Mouse (Mus musculus): ENCODE measurements around the gene Rpl11.
A peak's percentile ranks its signal among the peaks of the same experiment; 100 is the strongest.
"Not testable (repeated sequence)": the region's sequence is repeated elsewhere in the genome, so short reads cannot be mapped to it uniquely, and the experiment has no call there.

Rpl11 gene

DNA sequence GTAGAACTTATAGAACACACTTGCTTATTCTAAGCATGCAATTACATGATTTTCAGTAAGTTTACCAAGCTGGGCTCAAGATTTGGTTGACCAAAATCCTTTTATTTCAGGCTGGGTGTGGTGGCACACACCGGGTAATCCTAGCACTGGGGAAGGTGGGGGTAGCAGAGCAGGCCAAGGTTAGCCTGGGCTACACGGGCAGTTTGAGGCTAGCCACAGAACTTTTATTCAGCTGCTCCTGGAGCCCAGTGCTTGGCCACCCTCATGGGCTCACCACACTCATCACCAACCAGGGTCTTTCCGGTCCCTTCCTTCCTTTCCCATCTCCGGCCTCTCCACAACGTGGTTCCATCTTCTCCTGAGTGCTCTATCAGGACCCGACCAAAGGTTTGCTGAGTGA lies 17.4 kb upstream of the Rpl11 start:
- no peak for DNase-seq (ENCODE audit: low spot score)

DNA sequence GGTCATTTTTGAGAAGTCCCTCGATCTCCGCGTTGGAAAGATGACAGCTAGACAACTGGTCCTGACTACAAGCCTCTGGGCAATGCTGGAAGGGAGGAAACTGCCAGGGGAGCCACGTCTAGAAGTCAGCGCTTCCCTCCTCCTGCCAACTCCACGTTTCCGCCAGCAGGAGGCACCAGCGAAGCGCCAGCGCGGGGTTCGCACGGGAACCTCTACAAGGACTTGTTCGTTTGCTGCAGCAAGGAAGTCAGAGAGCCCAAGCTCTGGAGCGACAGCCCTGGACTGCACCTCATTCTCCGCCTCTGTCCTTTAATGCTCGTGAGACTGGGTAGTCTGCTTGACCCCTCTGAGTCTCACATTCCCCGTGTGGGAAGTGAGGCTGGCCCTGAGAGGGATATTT lies 16.7 kb upstream of the Rpl11 start:
- peak; percentile 53 for DNase-seq (ENCODE audit: low spot score)

GRCm38 (mm10) chr4:136069313-136069712 lies 16.1 kb upstream of the Rpl11 start:
- DNase-seq (ENCODE audit: low spot score), result no peak

DNA sequence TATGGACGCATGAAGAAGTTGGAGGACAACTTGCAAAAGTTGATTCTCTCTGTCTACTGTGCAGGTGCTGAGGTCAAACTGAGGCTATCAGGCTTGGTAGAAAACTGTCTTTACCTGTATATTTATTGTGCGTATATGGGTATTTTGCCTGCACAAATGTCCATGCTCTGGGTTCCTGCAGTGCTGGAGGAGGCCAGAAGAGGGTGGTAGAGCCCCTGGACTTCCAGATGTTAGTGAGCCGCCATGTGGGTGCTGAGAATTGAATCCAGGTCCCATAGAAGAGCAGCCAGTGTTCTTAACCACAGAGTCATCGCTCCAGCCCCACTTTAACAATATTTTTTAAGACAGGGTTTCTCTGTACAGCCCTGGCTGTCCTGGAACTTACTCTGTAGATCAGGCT lies 9.9 kb upstream of the Rpl11 start:
- DNase-seq (ENCODE audit: low spot score), result no peak

- DNase-seq (ENCODE audit: low spot score), result not testable (repeated sequence)
Observed at GRCm38 (mm10) chr4:136059800-136060488, 6.7 kb upstream of the Rpl11 start.

- DNase-seq (ENCODE audit: low spot score), result no peak
Observed at GRCm38 (mm10) chr4:136057916-136058315, 4.7 kb upstream of the Rpl11 start.

DNA sequence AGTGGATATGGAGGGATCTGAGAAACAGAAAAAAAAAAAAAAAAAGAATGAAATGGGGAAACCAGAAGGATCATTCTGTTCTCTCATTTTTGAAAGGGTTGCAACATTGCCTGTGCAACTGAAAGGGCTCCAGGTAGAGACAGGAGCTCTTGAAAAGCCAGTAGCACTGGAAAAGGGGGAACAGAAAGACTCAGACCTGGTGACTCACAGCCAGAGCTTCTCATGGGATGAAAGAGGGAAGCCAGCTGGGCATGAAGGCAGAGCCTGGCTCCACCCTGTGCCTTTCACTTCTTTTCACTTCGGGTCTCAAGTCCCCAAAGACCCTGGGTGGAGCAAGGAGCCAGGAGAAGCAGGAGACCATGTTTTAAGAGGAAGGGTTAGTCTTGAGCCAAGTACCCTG lies 2.8 kb upstream of the Rpl11 start:
- DNase-seq (ENCODE audit: low spot score), result no peak

DNA sequence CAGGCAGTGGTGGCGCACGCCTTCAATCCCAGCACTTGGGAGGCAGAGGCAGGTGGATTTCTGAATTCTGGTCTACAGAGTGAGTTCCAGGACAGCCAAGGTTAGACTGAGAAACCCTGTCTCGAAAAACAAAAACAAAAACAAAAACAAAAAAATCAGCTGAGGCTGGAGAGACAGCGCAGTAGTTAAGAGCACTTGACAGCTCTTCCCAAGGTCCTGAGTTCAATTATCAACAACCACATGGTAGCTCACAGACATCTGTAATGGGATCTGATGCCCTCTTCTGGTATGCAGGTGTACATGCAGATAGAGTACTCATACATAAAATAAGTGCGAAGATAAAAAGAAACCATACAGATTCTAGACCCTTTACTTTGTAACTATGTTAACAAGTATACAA lies 615 bp upstream of the Rpl11 start:
- no peak for DNase-seq (ENCODE audit: low spot score)

GRCm38 (mm10) chr4:136052534-136053246 lies 538 bp downstream of the Rpl11 start:
- DNase-seq (ENCODE audit: low spot score), result no peak

DNA sequence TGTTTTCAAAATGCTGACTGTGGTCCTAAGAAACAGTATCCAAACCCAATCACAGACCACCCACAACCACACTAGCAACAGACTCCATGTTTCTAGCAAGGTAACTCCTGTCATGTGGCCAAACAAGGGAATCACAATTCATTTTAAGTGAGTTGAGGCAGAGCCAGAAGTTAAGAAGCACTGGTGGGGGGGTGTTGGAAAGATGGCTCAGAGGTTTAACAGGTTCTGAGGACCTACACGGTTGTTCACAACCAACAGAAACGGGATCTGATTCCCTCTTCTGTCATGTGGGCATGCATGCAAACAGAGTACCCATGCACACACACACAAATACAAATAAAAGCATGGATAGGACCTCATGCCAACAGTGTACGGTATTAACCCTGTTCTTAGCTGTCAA lies 1.2 kb downstream of the Rpl11 start:
- no peak for DNase-seq (ENCODE audit: low spot score)

DNA sequence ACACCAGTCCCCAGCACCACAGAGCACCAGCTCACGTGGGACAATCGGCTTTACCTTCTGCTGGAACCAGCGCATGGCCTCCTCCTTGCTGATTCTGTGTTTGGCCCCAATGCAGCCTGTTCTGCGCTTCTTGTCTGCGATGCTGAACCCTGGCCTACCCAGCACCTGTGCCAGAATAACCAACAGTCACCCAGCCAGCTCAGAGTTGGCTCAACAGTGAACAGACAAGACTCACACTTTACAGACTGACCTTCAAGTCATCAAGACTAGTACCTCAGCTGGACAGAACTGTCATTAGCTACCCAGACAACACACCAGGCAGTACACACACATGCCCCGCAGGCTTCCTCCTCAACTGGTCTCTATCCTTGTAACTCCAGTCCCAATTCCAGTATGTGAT lies 3.0 kb downstream of the Rpl11 start:
- no peak for DNase-seq (ENCODE audit: low spot score)

DNA sequence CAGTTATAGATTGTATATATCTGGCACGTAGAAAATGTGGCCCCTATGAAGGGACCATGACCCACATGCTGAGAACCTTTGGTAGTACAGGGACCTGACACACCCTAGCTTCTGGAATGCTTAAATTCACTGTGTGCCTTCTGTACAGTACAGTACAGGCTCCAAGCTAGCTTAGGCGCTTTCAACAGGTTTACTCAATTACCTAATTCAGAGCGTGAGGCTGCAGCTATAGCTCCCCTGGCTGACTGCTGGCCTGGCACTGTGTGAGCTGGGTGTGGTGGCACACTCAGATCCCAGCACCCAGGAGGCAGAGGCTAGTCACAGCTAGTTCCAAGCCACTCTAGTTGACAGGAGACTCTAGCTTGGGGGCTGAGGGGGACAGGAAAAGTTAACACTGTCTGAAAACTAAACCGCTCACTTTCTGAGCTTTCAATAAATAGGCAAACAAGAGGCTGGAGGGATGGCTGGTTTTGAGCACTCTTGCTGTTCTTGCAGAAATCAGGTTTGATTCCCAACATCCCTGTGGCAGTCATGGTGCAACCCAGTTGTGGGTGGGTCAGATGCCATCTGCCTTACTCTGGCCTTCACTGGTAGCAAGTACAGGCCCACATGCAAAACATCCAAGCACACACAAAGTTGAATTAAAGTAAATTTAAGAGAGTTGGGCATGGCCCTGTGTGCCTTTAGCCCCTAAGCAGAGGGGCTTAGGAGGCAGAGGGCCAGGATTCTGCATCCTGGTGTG lies 4.8 kb downstream of the Rpl11 start:
- DNase-seq (ENCODE audit: low spot score), result no peak

DNA sequence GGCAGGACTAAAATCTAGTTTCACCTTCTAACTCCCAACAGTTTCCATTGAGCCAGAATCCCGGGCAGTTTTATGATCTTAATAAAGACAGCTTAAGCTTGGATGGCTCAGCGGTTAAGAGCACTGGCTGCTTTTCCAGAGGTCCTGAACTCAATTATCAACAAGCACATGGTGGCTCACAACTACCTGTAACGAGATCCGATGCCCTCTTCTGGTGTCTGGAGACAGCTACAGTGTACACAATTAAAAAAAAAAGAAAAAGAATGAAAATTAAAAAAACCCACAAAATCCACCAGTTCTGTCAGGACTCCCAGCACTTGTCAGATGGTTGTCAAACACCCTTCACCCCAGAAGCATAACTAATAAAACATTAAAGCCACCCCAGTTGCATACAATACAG lies 5.6 kb downstream of the Rpl11 start:
- DNase-seq (ENCODE audit: low spot score), result no peak

GRCm38 (mm10) chr4:136046888-136047287 lies 6.3 kb downstream of the Rpl11 start:
- DNase-seq (ENCODE audit: low spot score), result no peak

DNA sequence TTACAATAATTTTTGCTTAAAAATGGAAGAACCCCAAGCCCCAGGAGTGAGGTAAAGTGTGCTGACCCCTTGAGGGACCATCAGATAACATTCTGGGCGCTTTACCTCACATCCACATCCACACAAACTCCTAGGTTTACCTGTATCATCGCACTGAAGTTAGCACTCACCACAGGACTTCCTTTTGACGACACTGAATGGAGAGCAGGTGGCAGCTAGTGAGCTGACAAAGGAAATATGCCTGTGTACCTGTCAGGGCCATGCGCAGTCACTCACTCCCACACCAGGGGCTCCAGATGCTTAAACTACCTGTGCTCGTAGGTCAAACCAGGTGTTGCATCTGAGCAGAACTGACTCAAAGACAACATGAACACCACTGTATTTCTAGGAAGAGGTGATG lies 8.1 kb downstream of the Rpl11 start:
- no peak for DNase-seq (ENCODE audit: low spot score)

GRCm38 (mm10) chr4:136043784-136044400 lies 9.3 kb downstream of the Rpl11 start:
- no peak for DNase-seq (ENCODE audit: low spot score)

DNA sequence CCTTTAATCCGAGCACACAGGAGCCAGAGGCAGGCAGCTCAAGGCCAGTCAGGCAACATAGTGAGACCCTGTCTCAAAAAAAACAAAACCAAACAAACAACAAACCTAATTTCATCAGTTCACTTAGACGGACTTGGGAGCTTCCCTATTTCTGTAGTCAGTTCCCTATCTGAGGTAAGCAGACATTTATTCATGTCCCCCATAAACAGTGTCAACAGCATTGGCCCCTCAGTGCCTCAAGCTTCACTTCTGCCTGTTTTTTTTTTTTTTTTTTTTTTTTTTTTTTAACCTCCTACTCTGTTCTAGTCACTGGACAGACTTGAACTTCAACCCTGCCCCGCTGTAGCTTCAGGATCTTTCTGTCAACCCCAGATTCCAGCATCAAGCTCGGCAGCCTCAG lies 18.1 kb downstream of the Rpl11 start:
- DNase-seq (ENCODE audit: low spot score), result no peak

- DNase-seq (ENCODE audit: low spot score), result no peak
Observed at GRCm38 (mm10) chr4:136033231-136033630, 20.0 kb downstream of the Rpl11 start.

GRCm38 (mm10) chr4:136030968-136031909 lies 22.0 kb downstream of the Rpl11 start:
- DNase-seq (ENCODE audit: low spot score), result no peak

DNA sequence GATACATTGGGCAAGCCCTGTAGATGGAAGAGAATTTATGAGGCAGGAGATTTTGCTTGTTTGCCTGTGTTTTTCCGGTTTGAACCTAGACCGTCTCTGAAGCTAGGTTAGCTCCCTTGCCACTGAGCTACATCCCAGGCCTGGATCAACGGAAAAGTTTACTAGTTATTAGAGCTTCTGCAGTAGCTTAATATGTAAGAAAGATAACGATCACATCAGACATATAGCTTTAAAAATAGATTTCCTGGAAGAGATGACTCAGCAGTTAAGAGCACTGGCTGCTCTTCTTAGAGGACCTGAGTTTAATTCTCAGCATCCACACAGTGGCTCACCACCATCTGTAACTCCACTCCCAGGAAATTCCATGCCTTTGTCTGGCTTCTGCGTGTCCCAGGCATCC lies 24.5 kb downstream of the Rpl11 start:
- DNase-seq (ENCODE audit: low spot score), result no peak

- no peak for DNase-seq (ENCODE audit: low spot score)
Observed at GRCm38 (mm10) chr4:136028132-136028564, 25.1 kb downstream of the Rpl11 start.
